Mouse (Mus musculus) erythroblast, embryonic 14.5 days (primary cell): ENCODE measurements around the gene Polr1e.

Experiments
- GATA1 ChIP-seq: IDR thresholded peaks from 2 replicates; pipeline ENCODE4 v1.6.1; 2012; ENCODE audit warnings: low read length, inconsistent platforms, mixed read lengths
- TAL1 ChIP-seq: IDR thresholded peaks from 3 replicates; pipeline ENCODE4 v1.6.1; 2012; ENCODE audit warnings: low read length, inconsistent platforms, mixed read lengths

DNA sequence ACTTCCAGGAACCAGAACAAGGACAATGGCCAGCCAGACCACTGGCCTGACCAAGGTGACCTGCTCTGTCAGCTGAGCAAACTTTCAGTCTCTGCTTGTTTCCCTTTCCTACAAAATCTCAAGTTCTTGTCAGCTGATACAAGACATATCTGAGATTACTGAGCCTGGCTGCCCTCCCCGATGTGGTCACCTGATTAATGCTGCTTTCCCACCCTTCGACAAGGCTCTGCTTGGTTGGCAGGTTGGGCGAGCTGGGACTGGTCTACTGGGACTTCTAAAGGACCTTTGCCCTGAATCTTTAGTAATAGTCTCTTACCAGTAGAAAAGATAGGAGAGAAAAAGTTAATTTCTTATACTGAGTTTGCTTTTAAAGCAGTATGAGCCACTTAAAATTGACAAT, 12.9 kb upstream of the Polr1e start:
- TF ChIP-seq TAL1, result no peak
- TF ChIP-seq GATA1, result no peak
